Mouse (Mus musculus) liver, embryonic 14.5 days (tissue): ENCODE data around the gene Trim7.

ENCODE experiments used
- CTCF ChIP-seq: IDR thresholded peaks from 2 replicates; pipeline ENCODE4 v1.5.1; 2016; ENCODE audit warnings: antibody characterized with exemption, low read depth, control low read depth
- EP300 ChIP-seq: IDR thresholded peaks from 2 replicates; pipeline ENCODE4 v1.6.1; 2016; ENCODE audit warnings: antibody characterized with exemption, low read depth

DNA sequence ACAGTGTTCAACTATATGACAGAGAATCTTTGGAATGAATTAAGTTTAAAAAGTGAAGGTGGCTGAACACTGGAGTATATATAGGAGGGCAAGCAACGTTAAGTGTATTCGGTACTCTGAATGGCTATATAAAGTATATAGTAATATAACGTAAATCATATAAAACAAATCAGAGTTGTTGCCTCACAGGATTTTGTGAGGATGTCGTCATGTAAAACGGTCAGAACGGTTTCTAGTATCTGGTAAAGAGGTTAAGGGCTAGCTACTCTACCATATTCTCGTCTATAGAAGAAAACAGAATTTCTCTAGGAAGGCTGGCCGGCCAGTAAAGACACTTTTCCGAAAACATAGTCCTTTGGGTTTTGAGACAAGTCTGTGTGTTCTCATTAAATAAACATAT, 8.1 kb upstream of the Trim7 start:
- TF ChIP-seq CTCF = no peak
- TF ChIP-seq EP300 = no peak
